Mouse (Mus musculus): ENCODE measurements around the gene Nosip. TPM values are rescaled to one million over a fixed set of nuclear protein-coding genes. Genes with fewer than 3 reads are reported as not detected.
"Not testable (repeated sequence)": the region's sequence is repeated elsewhere in the genome, so short reads cannot be mapped to it uniquely, and the experiment has no call there.

Nosip gene
- polyA plus RNA-seq, 1 experiment from 2014 or later = 75.1 TPM

- not testable (repeated sequence) for ATAC-seq (ENCODE audit: borderline replicate concordance, extremely low read depth, low FRiP score, low TSS enrichment); H3K27me3 ChIP-seq; H3K9me3 ChIP-seq; H3K9ac ChIP-seq; H3K27ac ChIP-seq; H3K4me2 ChIP-seq; H3K4me3 ChIP-seq
- Histone ChIP-seq H3K36me3 (peaks cover 16% of the 10 kb centered on the region), H3K4me1 (peaks cover 13% of the 10 kb centered on the region)
- 69% methylated on average over 5 of the region's 5 CpGs for WGBS
These were observed 38.5 kb upstream of the Nosip start for GRCm38 (mm10) chr7:45023711-45024110.

- WGBS = 81% methylated on average over 15 of the region's 15 CpGs
These were observed 37.7 kb upstream of the Nosip start for GRCm38 (mm10) chr7:45024281-45025248.

GRCm38 (mm10) chr7:45025601-45026220 lies 36.5 kb upstream of the Nosip start:
- ATAC-seq (ENCODE audit: borderline replicate concordance, extremely low read depth, low FRiP score, low TSS enrichment) = no peak
- Histone ChIP-seq H3K4me2 (no peak overlapping the region), H3K9me3 (no peaks in the 10 kb centered on the region), H3K27ac (no peak overlapping the region), H3K4me3 (no peak overlapping the region), H3K27me3 (0 out of 2 replicates have a peak, but pooled peaks cover under 1% of the 10 kb centered on the region), H3K9ac (no peak overlapping the region), H3K4me1 (no peaks in the 10 kb centered on the region), H3K36me3 (peaks cover 35% of the 10 kb centered on the region)
- 73% methylated on average over 8 of the region's 8 CpGs for WGBS

More at GRCm38 (mm10) chr7:45024281-45025248, 37.7 kb upstream of the Nosip start:
- Histone ChIP-seq H3K4me2 (no peak overlapping the region), H3K9me3 (no peaks in the 10 kb centered on the region), H3K4me3 (no peak overlapping the region), H3K4me1 (0 out of 2 replicates have a peak, but pooled peaks cover 5% of the 10 kb centered on the region), H3K27ac (no peak overlapping the region), H3K9ac (no peak overlapping the region), H3K36me3 (peaks cover 24% of the 10 kb centered on the region), H3K27me3 (0 out of 2 replicates have a peak, but pooled peaks cover 5% of the 10 kb centered on the region)
- ATAC-seq (ENCODE audit: borderline replicate concordance, extremely low read depth, low FRiP score, low TSS enrichment) = no peak

- WGBS = 68% methylated on average over 2 of the region's 2 CpGs
- no peak overlapping the region for H3K9ac ChIP-seq
- no peak overlapping the region for H3K27ac ChIP-seq
- ATAC-seq (ENCODE audit: borderline replicate concordance, extremely low read depth, low FRiP score, low TSS enrichment) = no peak
- no peaks in the 10 kb centered on the region for H3K9me3 ChIP-seq
- no peaks in the 10 kb centered on the region for H3K4me1 ChIP-seq
- H3K36me3 ChIP-seq = peaks cover 40% of the 10 kb centered on the region
- H3K4me3 ChIP-seq = no peak overlapping the region
- H3K27me3 ChIP-seq = no peaks in the 10 kb centered on the region
- H3K4me2 ChIP-seq = no peak overlapping the region
These were observed 36.0 kb upstream of the Nosip start for GRCm38 (mm10) chr7:45026256-45026655.

GRCm38 (mm10) chr7:45027761-45028160 lies 34.5 kb upstream of the Nosip start:
- H3K36me3 ChIP-seq = peaks cover 55% of the 10 kb centered on the region
- no peaks in the 10 kb centered on the region for H3K9me3 ChIP-seq
- no peaks in the 10 kb centered on the region for H3K27me3 ChIP-seq
- no peak overlapping the region for H3K4me3 ChIP-seq
- no peak overlapping the region for H3K9ac ChIP-seq
- H3K4me2 ChIP-seq = no peak overlapping the region
- H3K4me1 ChIP-seq = no peaks in the 10 kb centered on the region
- no peak overlapping the region for H3K27ac ChIP-seq
- no peak for ATAC-seq (ENCODE audit: borderline replicate concordance, extremely low read depth, low FRiP score, low TSS enrichment)
- WGBS = 83% methylated on average over 9 of the region's 9 CpGs

GRCm38 (mm10) chr7:45028351-45028750 lies 33.9 kb upstream of the Nosip start:
- 83% methylated on average over 11 of the region's 11 CpGs for WGBS
- no peak for ATAC-seq (ENCODE audit: borderline replicate concordance, extremely low read depth, low FRiP score, low TSS enrichment)

GRCm38 (mm10) chr7:45029995-45030394 lies 32.2 kb upstream of the Nosip start:
- Histone ChIP-seq H3K4me2 (no peak overlapping the region), H3K27me3 (no peaks in the 10 kb centered on the region), H3K9me3 (no peaks in the 10 kb centered on the region), H3K4me1 (no peaks in the 10 kb centered on the region), H3K4me3 (no peak overlapping the region), H3K36me3 (peaks cover 78% of the 10 kb centered on the region), H3K27ac (no peak overlapping the region), H3K9ac (no peak overlapping the region)
- ATAC-seq (ENCODE audit: borderline replicate concordance, extremely low read depth, low FRiP score, low TSS enrichment) = no peak
- 86% methylated on average over 6 of the region's 6 CpGs for WGBS

More at GRCm38 (mm10) chr7:45028351-45028750, 33.9 kb upstream of the Nosip start:
- Histone ChIP-seq H3K27me3 (no peaks in the 10 kb centered on the region), H3K4me3 (no peak overlapping the region), H3K4me2 (no peak overlapping the region), H3K4me1 (no peaks in the 10 kb centered on the region), H3K27ac (no peak overlapping the region), H3K9me3 (no peaks in the 10 kb centered on the region), H3K36me3 (peaks cover 61% of the 10 kb centered on the region), H3K9ac (no peak overlapping the region)

- no peak for ATAC-seq (ENCODE audit: borderline replicate concordance, extremely low read depth, low FRiP score, low TSS enrichment)
- H3K4me3 ChIP-seq = no peak overlapping the region
- H3K9me3 ChIP-seq = no peaks in the 10 kb centered on the region
- H3K4me2 ChIP-seq = no peak overlapping the region
- H3K9ac ChIP-seq = no peak overlapping the region
- no peaks in the 10 kb centered on the region for H3K27me3 ChIP-seq
- H3K27ac ChIP-seq = no peak overlapping the region
- WGBS = 96% methylated on average over 8 of the region's 8 CpGs
- H3K36me3 ChIP-seq = peaks cover 86% of the 10 kb centered on the region
- no peaks in the 10 kb centered on the region for H3K4me1 ChIP-seq
These were observed 31.4 kb upstream of the Nosip start for GRCm38 (mm10) chr7:45030857-45031256.

GRCm38 (mm10) chr7:45033722-45034359 lies 28.4 kb upstream of the Nosip start:
- no peak overlapping the region for H3K4me3 ChIP-seq
- H3K36me3 ChIP-seq = peaks cover 97% of the 10 kb centered on the region
- H3K4me1 ChIP-seq = no peaks in the 10 kb centered on the region
- no peaks in the 10 kb centered on the region for H3K27me3 ChIP-seq
- no peak overlapping the region for H3K9ac ChIP-seq
- H3K4me2 ChIP-seq = no peak overlapping the region
- ATAC-seq (ENCODE audit: borderline replicate concordance, extremely low read depth, low FRiP score, low TSS enrichment) = no peak
- H3K27ac ChIP-seq = no peak overlapping the region
- WGBS = 92% methylated on average over 19 of the region's 19 CpGs
- no peaks in the 10 kb centered on the region for H3K9me3 ChIP-seq

GRCm38 (mm10) chr7:45035631-45036030 lies 26.6 kb upstream of the Nosip start:
- Histone ChIP-seq H3K9me3 (no peaks in the 10 kb centered on the region), H3K27ac (no peak overlapping the region), H3K4me2 (no peak overlapping the region), H3K27me3 (no peaks in the 10 kb centered on the region), H3K4me1 (no peaks in the 10 kb centered on the region), H3K9ac (no peak overlapping the region), H3K4me3 (no peak overlapping the region), H3K36me3 (peaks cover 98% of the 10 kb centered on the region)
- 84% methylated on average over 3 of the region's 3 CpGs for WGBS
- no peak for ATAC-seq (ENCODE audit: borderline replicate concordance, extremely low read depth, low FRiP score, low TSS enrichment)

GRCm38 (mm10) chr7:45036702-45037101 lies 25.5 kb upstream of the Nosip start:
- 74% methylated on average over 11 of the region's 11 CpGs for WGBS
- Histone ChIP-seq H3K4me1 (no peaks in the 10 kb centered on the region), H3K4me2 (no peak overlapping the region), H3K27me3 (no peaks in the 10 kb centered on the region), H3K9me3 (no peaks in the 10 kb centered on the region), H3K27ac (no peak overlapping the region), H3K36me3 (peaks cover 98% of the 10 kb centered on the region), H3K9ac (no peak overlapping the region), H3K4me3 (no peak overlapping the region)
- no peak for ATAC-seq (ENCODE audit: borderline replicate concordance, extremely low read depth, low FRiP score, low TSS enrichment)
